Mouse (Mus musculus) bone marrow macrophage, adult 2 months (primary cell): Measurements from ENCODE around the gene Gm17606.

ENCODE experiments used
- CTCF ChIP-seq: IDR thresholded peaks from 2 replicates; pipeline ENCODE4 v1.5.1; 2012; ENCODE audit warnings: low read depth, mild to moderate bottlenecking, low read length, moderate library complexity
- POLR2A ChIP-seq: IDR thresholded peaks from 2 replicates; pipeline ENCODE4 v1.6.1; 2012; ENCODE audit warnings: mild to moderate bottlenecking, low read depth, low read length, borderline replicate concordance

DNA sequence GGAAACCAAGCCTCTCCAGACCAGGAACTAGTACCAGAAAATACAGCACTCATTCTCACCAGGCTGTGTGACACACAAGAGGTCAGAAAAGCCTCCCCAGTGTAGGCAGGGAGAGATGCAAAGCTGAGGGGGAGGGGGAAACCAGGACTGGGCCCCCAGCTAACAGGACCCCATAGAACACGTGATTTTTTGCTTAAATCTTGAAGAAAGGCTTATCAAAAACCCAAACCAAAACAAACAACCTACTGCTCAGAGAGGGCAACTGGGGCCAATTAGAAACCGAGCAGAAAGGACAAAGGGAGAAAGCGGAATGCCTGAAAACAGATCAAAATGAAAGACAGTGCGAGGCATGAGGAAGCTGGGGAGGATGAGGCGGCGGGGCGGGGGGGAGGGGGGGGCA is 12.0 kb downstream of the Gm17606 start:
- TF ChIP-seq CTCF, result no peak
- TF ChIP-seq POLR2A, result no peak
